Mouse (Mus musculus): ENCODE results near the gene Uqcc2. TPM values are rescaled to one million over a fixed set of nuclear protein-coding genes. Genes with fewer than 3 reads are reported as not detected.
A peak's percentile ranks its signal among the peaks of the same experiment; 100 is the strongest.

Uqcc2 gene
- polyA plus RNA-seq, 1 experiment from 2014 or later = 283 TPM

DNA sequence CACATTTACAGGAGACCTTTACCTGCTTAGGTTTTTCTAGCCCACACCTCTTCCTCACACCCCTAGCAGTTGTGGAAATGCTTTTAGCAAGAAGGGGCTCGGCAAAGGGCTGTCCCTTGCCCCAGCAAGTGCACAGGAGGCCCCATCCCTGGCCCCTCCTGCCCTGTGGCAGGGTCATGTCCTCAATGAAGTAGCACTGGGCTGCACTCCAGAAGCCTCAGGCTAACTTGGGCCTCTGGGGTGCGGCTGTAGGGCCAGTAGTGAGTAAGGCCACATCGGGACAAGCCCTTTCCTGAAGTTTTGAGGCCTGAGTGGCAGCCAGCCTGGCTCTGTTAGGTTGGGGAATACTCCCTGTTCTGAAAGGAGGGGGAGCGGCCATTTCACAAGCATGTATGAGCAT is 27.2 kb upstream of the Uqcc2 start:
- WGBS = 44% methylated on average over 4 of the region's 4 CpGs
- Histone ChIP-seq H3K27me3 (ENCODE audit: control insufficient read depth, insufficient read depth, low read length) (no peaks in the 10 kb centered on the region), H3K9ac (ENCODE audit: low read length) (0 out of 2 replicates have a peak overlapping the region, but pooled peaks have one; percentile 12), H3K4me3 (ENCODE audit: low read length) (no peak overlapping the region), H3K36me3 (ENCODE audit: control insufficient read depth, insufficient read depth) (no peaks in the 10 kb centered on the region), H3K4me2 (ENCODE audit: low read depth, low read length) (no peak overlapping the region), H3K27ac (ENCODE audit: low read length) (no peak overlapping the region), H3K4me1 (ENCODE audit: control insufficient read depth, insufficient read depth, low read length) (peaks cover 17% of the 10 kb centered on the region), H3K9me3 (replicated peaks; ENCODE audit: control insufficient read depth, low read length) (no peaks in the 10 kb centered on the region)
- peak; percentile 67; the same call in 1 of the 2 replicates for ATAC-seq (replicated peaks; ENCODE audit: extremely low read depth, insufficient read depth, low FRiP score)

DNA sequence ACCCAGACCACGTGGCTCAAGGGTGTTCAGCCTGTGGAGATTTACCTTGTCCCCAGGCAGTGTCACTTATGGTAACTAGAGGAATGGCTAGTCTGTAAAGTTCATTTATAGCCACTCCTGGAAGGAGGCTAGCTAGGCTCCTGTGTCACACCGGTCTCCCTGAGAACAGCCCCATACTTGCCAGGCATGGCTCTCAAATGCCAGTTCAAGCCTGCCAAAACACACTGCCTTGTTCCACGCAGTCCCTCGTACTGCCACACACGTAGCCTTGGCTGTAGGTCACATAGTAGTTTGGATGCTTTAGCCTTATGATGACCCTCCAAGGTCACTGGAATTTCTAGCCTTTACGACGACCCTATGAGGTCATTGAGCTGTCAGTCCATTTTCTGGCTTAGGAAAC is 25.5 kb upstream of the Uqcc2 start:
- H3K4me2 ChIP-seq (ENCODE audit: low read depth, low read length) = no peak overlapping the region
- no peaks in the 10 kb centered on the region for H3K9me3 ChIP-seq (replicated peaks; ENCODE audit: control insufficient read depth, low read length)
- peaks cover 20% of the 10 kb centered on the region for H3K4me1 ChIP-seq (ENCODE audit: control insufficient read depth, insufficient read depth, low read length)
- H3K9ac ChIP-seq (ENCODE audit: low read length) = no peak overlapping the region
- no peaks in the 10 kb centered on the region for H3K27me3 ChIP-seq (ENCODE audit: control insufficient read depth, insufficient read depth, low read length)
- ATAC-seq (replicated peaks; ENCODE audit: extremely low read depth, insufficient read depth, low FRiP score) = no peak
- H3K4me3 ChIP-seq (ENCODE audit: low read length) = no peak overlapping the region
- no peak overlapping the region for H3K27ac ChIP-seq (ENCODE audit: low read length)
- 70% methylated on average over 7 of the region's 7 CpGs for WGBS
- no peaks in the 10 kb centered on the region for H3K36me3 ChIP-seq (ENCODE audit: control insufficient read depth, insufficient read depth)

DNA sequence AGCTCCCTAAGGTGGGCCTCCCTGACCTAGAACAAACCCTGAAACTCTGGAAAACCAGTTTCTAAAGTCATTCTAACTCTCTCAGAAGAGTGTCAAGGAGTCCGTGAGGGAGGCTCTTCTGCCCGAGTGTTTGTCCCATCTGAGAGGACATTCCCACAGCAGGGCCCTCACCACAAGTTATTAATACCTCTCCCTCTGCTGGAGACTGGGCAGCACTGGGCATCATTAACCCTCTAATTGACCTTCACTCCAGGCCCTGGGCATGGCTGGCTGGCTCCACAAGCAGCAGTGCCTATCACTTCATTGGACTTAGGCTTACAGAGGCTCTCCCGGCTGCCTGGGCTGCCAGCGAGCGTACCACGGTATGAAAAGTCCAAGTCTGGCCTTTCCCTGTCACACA is 24.7 kb upstream of the Uqcc2 start:
- H3K4me3 ChIP-seq (ENCODE audit: low read length) = no peak overlapping the region
- peaks cover 27% of the 10 kb centered on the region for H3K4me1 ChIP-seq (ENCODE audit: control insufficient read depth, insufficient read depth, low read length)
- H3K4me2 ChIP-seq (ENCODE audit: low read depth, low read length) = no peak overlapping the region
- no peaks in the 10 kb centered on the region for H3K36me3 ChIP-seq (ENCODE audit: control insufficient read depth, insufficient read depth)
- no peak; the same call in 1 of the 2 replicates for ATAC-seq (replicated peaks; ENCODE audit: extremely low read depth, insufficient read depth, low FRiP score)
- peak overlapping the region; percentile 38; the same call in 1 of the 2 replicates for H3K9ac ChIP-seq (ENCODE audit: low read length)
- H3K27ac ChIP-seq (ENCODE audit: low read length) = peak overlapping the region; percentile 67
- H3K27me3 ChIP-seq (ENCODE audit: control insufficient read depth, insufficient read depth, low read length) = no peaks in the 10 kb centered on the region
- H3K9me3 ChIP-seq (replicated peaks; ENCODE audit: control insufficient read depth, low read length) = no peaks in the 10 kb centered on the region
- WGBS = 62% methylated on average over 6 of the region's 6 CpGs

DNA sequence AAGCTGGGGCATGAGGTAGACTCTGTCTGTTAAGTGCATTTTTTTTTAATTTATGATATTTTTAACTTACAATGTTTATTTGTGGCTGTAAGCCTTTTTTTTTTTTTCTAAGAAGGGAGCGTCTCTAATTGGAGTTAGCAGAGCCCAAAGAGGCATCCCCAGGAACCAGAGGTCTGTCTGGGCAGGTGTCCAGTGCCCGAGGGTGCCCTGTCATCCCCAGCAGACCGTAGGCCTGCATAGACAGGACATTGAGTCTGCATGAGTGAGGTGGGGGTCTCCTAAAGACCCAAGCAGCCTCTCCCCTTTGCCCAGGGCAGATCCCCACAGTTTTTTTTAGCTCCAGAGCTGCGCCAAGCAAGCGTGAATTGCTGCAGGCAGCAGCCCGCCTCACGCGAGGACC is 22.0 kb upstream of the Uqcc2 start:
- Histone ChIP-seq H3K9me3 (replicated peaks; ENCODE audit: control insufficient read depth, low read length) (no peaks in the 10 kb centered on the region), H3K36me3 (ENCODE audit: control insufficient read depth, insufficient read depth) (no peaks in the 10 kb centered on the region), H3K4me1 (ENCODE audit: control insufficient read depth, insufficient read depth, low read length) (peaks cover 31% of the 10 kb centered on the region), H3K27me3 (ENCODE audit: control insufficient read depth, insufficient read depth, low read length) (no peaks in the 10 kb centered on the region), H3K4me2 (ENCODE audit: low read depth, low read length) (no peak overlapping the region), H3K9ac (ENCODE audit: low read length) (no peak overlapping the region), H3K27ac (ENCODE audit: low read length) (no peak overlapping the region), H3K4me3 (ENCODE audit: low read length) (no peak overlapping the region)
- 81% methylated on average over 8 of the region's 8 CpGs for WGBS
- no peak for ATAC-seq (replicated peaks; ENCODE audit: extremely low read depth, insufficient read depth, low FRiP score)

DNA sequence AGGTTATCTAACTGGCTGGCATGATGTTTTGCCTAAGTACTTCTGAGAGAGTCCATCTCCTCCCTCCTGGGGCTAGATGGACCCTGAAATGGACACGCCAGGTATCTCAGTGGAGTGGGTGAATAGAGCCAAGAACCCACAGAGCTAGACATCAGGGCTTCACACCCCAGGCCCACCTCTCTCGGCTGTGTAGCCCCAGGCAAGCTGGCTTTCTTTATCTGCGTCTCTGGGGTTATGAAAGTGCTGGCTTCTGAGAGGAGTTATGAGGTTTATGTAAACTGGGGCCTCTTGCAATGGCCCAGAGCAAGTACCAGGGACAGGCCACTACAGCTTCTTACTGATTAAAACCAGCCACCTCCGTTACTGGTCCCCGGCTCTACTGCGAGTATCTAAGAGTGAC is 21.2 kb upstream of the Uqcc2 start:
- Histone ChIP-seq H3K9ac (ENCODE audit: low read length) (no peak overlapping the region), H3K27ac (ENCODE audit: low read length) (peak overlapping the region; percentile 85), H3K9me3 (replicated peaks; ENCODE audit: control insufficient read depth, low read length) (no peaks in the 10 kb centered on the region), H3K36me3 (ENCODE audit: control insufficient read depth, insufficient read depth) (no peaks in the 10 kb centered on the region), H3K4me1 (ENCODE audit: control insufficient read depth, insufficient read depth, low read length) (peaks cover 30% of the 10 kb centered on the region), H3K4me2 (ENCODE audit: low read depth, low read length) (no peak overlapping the region), H3K4me3 (ENCODE audit: low read length) (no peak overlapping the region), H3K27me3 (ENCODE audit: control insufficient read depth, insufficient read depth, low read length) (no peaks in the 10 kb centered on the region)
- ATAC-seq (replicated peaks; ENCODE audit: extremely low read depth, insufficient read depth, low FRiP score) = no peak
- WGBS = 73% methylated on average over 6 of the region's 6 CpGs

DNA sequence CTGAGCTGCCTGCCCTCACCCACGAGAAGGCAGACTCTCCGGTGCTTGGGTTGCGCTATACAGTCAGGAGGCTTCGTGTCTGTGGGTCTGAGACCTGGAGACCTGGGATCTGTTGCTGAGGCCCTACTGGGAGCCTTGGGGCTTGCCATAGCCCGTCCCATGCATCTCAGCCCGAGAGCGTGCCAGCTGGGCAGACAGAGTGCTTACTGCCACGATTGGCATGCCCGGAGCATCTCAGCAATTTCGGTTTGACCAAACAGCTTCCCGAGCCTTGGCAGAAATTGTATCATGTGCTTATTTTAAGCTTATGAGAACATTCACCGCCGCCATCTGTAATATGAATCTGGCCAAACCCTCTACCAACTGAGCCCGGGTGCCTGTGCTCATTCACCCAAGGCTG is 20.5 kb upstream of the Uqcc2 start:
- Histone ChIP-seq H3K4me3 (ENCODE audit: low read length) (no peak overlapping the region), H3K4me1 (ENCODE audit: control insufficient read depth, insufficient read depth, low read length) (peaks cover 30% of the 10 kb centered on the region), H3K36me3 (ENCODE audit: control insufficient read depth, insufficient read depth) (no peaks in the 10 kb centered on the region), H3K9me3 (replicated peaks; ENCODE audit: control insufficient read depth, low read length) (no peaks in the 10 kb centered on the region), H3K9ac (ENCODE audit: low read length) (peak overlapping the region; percentile 56; the same call in 1 of the 2 replicates), H3K4me2 (ENCODE audit: low read depth, low read length) (no peak overlapping the region; the same call in 1 of the 2 replicates), H3K27ac (ENCODE audit: low read length) (peak overlapping the region; percentile 85), H3K27me3 (ENCODE audit: control insufficient read depth, insufficient read depth, low read length) (no peaks in the 10 kb centered on the region)
- peak; percentile 42; the same call in 1 of the 2 replicates for ATAC-seq (replicated peaks; ENCODE audit: extremely low read depth, insufficient read depth, low FRiP score)
- WGBS = 71% methylated on average over 14 of the region's 14 CpGs

DNA sequence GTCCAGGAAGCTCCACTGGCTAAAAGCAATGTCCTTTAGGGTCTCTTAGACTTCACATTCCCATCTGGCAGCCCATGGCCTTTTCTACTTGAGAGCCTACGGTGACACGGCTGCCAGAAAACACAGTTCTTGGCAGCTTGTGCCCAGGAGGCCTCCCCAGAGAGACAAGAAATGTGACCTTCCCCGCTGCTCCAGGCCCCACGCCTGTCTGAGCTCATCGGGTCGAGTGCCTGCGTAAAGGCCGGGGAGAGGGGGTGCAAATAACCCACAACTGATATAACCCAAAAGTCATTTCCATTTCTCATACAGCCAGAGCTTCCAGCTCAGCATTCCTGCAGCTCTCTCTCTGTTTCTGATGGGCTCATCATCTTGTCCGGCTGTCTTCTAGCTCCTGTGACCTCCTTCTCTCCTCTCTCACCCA is 20.1 kb upstream of the Uqcc2 start:
- WGBS = 26% methylated on average over 9 of the region's 9 CpGs
- H3K27ac ChIP-seq (ENCODE audit: low read length) = peak overlapping the region; percentile 85

DNA sequence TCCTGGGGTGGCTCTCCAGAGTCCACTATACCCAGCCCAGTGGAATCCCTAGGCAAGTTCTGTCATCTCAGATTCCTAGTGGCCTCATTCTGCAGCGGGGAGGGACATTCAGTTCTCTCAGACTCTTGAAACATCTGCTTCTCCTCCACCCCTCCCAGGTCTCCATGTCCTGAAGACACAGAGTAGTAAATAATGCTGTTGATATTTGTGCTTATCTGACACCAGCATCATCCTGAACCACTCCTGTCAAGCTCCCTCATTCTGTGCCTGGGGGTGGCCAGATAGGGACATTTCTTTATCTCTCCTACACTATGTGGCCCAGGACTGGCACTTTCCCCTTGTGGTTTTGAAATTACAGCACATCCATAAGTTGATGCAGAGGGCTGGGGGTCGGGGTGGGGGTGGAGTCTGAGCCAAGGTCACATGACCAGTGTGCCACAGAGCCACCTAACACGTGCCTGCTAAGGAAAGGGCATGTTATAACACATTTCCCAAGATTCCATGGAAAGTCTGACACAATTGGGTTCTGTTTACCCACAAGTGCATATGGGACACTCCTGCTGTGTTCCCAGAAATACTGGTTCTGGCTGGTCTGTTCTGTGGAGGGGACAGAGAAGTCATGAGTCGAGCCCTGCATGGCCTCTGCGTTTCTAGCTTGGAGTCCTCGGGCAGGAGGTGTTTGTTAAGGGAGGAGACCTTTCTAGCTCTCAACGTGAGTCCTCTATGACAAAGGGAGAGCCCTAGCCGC is 19.4 kb upstream of the Uqcc2 start:
- 43% methylated on average over 8 of the region's 8 CpGs for WGBS
- H3K4me1 ChIP-seq (ENCODE audit: control insufficient read depth, insufficient read depth, low read length) = peaks cover 25% of the 10 kb centered on the region
- no peak overlapping the region for H3K4me2 ChIP-seq (ENCODE audit: low read depth, low read length)
- H3K9me3 ChIP-seq (replicated peaks; ENCODE audit: control insufficient read depth, low read length) = no peaks in the 10 kb centered on the region
- H3K27me3 ChIP-seq (ENCODE audit: control insufficient read depth, insufficient read depth, low read length) = no peaks in the 10 kb centered on the region
- H3K9ac ChIP-seq (ENCODE audit: low read length) = peak overlapping the region; percentile 56
- H3K36me3 ChIP-seq (ENCODE audit: control insufficient read depth, insufficient read depth) = no peaks in the 10 kb centered on the region
- H3K27ac ChIP-seq (ENCODE audit: low read length) = peak overlapping the region; percentile 85
- ATAC-seq (replicated peaks; ENCODE audit: extremely low read depth, insufficient read depth, low FRiP score) = no peak
- no peak overlapping the region for H3K4me3 ChIP-seq (ENCODE audit: low read length)

More for the DNA sequence above, 20.1 kb upstream of the Uqcc2 start:
- ATAC-seq (replicated peaks; ENCODE audit: extremely low read depth, insufficient read depth, low FRiP score) = peak; percentile 54; the same call in 1 of the 2 replicates
- peaks cover 30% of the 10 kb centered on the region for H3K4me1 ChIP-seq (ENCODE audit: control insufficient read depth, insufficient read depth, low read length)
- H3K36me3 ChIP-seq (ENCODE audit: control insufficient read depth, insufficient read depth) = no peaks in the 10 kb centered on the region
- H3K9me3 ChIP-seq (replicated peaks; ENCODE audit: control insufficient read depth, low read length) = no peaks in the 10 kb centered on the region
- H3K27me3 ChIP-seq (ENCODE audit: control insufficient read depth, insufficient read depth, low read length) = no peaks in the 10 kb centered on the region
- peak overlapping the region; percentile 56 for H3K9ac ChIP-seq (ENCODE audit: low read length)
- no peak overlapping the region; the same call in 1 of the 2 replicates for H3K4me2 ChIP-seq (ENCODE audit: low read depth, low read length)
- H3K4me3 ChIP-seq (ENCODE audit: low read length) = no peak overlapping the region

DNA sequence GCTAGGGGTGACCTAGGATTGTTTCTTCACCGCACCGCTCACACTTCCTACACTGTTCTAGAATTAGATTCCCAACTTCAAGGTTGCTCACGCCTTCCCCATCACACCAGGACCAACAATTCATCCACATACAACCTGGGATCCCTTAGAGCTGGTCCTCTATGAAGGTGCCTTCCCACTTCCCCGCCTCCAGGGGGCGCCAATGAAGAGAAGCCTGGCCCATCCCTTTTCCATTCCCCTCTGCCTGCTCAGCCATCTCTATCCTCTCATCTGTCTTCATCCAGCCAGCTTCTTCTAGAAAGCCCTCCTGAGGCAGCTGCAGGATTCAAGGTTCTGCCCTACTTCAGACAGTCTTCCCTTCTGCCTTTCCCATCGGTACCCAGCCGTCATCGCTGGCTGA is 17.7 kb upstream of the Uqcc2 start:
- no peak for ATAC-seq (replicated peaks; ENCODE audit: extremely low read depth, insufficient read depth, low FRiP score)
- Histone ChIP-seq H3K9ac (ENCODE audit: low read length) (no peak overlapping the region), H3K36me3 (ENCODE audit: control insufficient read depth, insufficient read depth) (no peaks in the 10 kb centered on the region), H3K4me3 (ENCODE audit: low read length) (no peak overlapping the region), H3K4me1 (ENCODE audit: control insufficient read depth, insufficient read depth, low read length) (peaks cover 22% of the 10 kb centered on the region), H3K9me3 (replicated peaks; ENCODE audit: control insufficient read depth, low read length) (no peaks in the 10 kb centered on the region), H3K27me3 (ENCODE audit: control insufficient read depth, insufficient read depth, low read length) (no peaks in the 10 kb centered on the region), H3K4me2 (ENCODE audit: low read depth, low read length) (no peak overlapping the region), H3K27ac (ENCODE audit: low read length) (no peak overlapping the region)
- WGBS = 79% methylated on average over 8 of the region's 8 CpGs

Measured in heart, embryonic 16.5 days (tissue).